8 mouse cellular contexts compared by ENCODE assay signal in genomic region chr1:172324725-172325124, GRCm38 (mm10). TPM values are rescaled to one million over a fixed set of nuclear protein-coding genes. Genes with fewer than 3 reads are reported as not detected.
DNase-seq lines count a peak whose midpoint lies in the region; ATAC-seq lines count a peak whose summit lies in the region.

No protein-coding gene starts in this region.

- peak; percentile 60; the same call in 1 of the 2 replicates for ATAC-seq in erythroid progenitor cell, adult 5-6 weeks (replicated peaks; ENCODE audit: low FRiP score, poor library complexity, severe bottlenecking)
- peak; percentile 30 for ATAC-seq in hindbrain, embryonic 12.5 days (ENCODE audit: low FRiP score)
- ATAC-seq in midbrain, embryonic 12.5 days (ENCODE audit: low FRiP score, low read depth) = peak; percentile 35

- H3K4me2 ChIP-seq in hindbrain, embryonic 12.5 days (replicated peaks) = no peak overlapping the region
- H3K4me2 ChIP-seq in midbrain, embryonic 12.5 days (replicated peaks) = no peak overlapping the region

- intact Hi-C loops in left cerebral cortex, postnatal 14 days (cut with DNase I) = no loop called here

- no peak overlapping the region for H3K9ac ChIP-seq in hindbrain, embryonic 12.5 days
- H3K9ac ChIP-seq in midbrain, embryonic 12.5 days (replicated peaks) = no peak overlapping the region

- H3K27me3 ChIP-seq in hindbrain, embryonic 12.5 days = peaks cover 48% of the 10 kb centered on the region
- peaks cover 61% of the 10 kb centered on the region for H3K27me3 ChIP-seq in midbrain, embryonic 12.5 days

- H3K4me1 ChIP-seq in hindbrain, embryonic 12.5 days = peaks cover 50% of the 10 kb centered on the region
- peaks cover 54% of the 10 kb centered on the region for H3K4me1 ChIP-seq in midbrain, embryonic 12.5 days

- H3K4me3 ChIP-seq in hindbrain, embryonic 12.5 days = no peak overlapping the region
- H3K4me3 ChIP-seq in midbrain, embryonic 12.5 days = no peak overlapping the region

- H3K9me3 ChIP-seq in hindbrain, embryonic 12.5 days (replicated peaks) = no peaks in the 10 kb centered on the region
- H3K9me3 ChIP-seq in midbrain, embryonic 12.5 days = no peaks in the 10 kb centered on the region

- peak; percentile 73 for DNase-seq in gastrocnemius, adult 18-20 months (ENCODE audit: low spot score)
- DNase-seq in gastrocnemius, postnatal 25 days = no peak
- peak; percentile 50 for DNase-seq in c-Kit-negative CD71-positive TER-119-positive erythroid progenitor cells, embryonic 14.5 days (ENCODE audit: low read depth, low spot score)
- peak; percentile 85 to 86 for DNase-seq in left cerebral cortex, postnatal 14 days (ENCODE audit: low spot score in 2 of 2)
- peak; percentile 44 to 73 for DNase-seq in spleen, adult 18-20 months

- peaks cover 6% of the 10 kb centered on the region for H3K36me3 ChIP-seq in hindbrain, embryonic 12.5 days
- H3K36me3 ChIP-seq in midbrain, embryonic 12.5 days = peaks cover 7% of the 10 kb centered on the region; the same call in 1 of the 2 replicates

- 0 out of 2 replicates have a peak overlapping the region, but pooled peaks have one; percentile 31 for H3K27ac ChIP-seq in hindbrain, embryonic 12.5 days
- no peak overlapping the region for H3K27ac ChIP-seq in midbrain, embryonic 12.5 days (replicated peaks)

- 13% methylated on average over 7 of the region's 7 CpGs for WGBS in hindbrain, embryonic 12.5 days
- WGBS in midbrain, embryonic 12.5 days = 10% methylated on average over 7 of the region's 7 CpGs

RNA-seq across cellular contexts. Expression of gene Kcnj9, which starts 4.4 kb away (rescaled TPM):
- not detected for total RNA-seq in gastrocnemius, adult 18-20 months (2021)
- total RNA-seq in gastrocnemius, postnatal 25 days (2021) = not detected
- total RNA-seq in erythroid progenitor cell, adult 5-6 weeks (2015; ENCODE audit: low replicate concordance) = not detected in 2 replicates
- total RNA-seq in erythroid progenitor cell, adult 5-6 weeks (2017; ENCODE audit: low replicate concordance) = 2.5 TPM in 1 of 2 replicates, not detected in the other
- polyA plus RNA-seq in hindbrain, embryonic 12.5 days (2016; fragmentation: Nextera tagmentation; extraction: Ambion mirVana) = 1.2 and 2.0 TPM in 2 replicates
- total RNA-seq in left cerebral cortex, postnatal 14 days (2021) = 100 to 1,000 TPM; 119 to 130 TPM
- 1.7 and 2.7 TPM in 2 replicates for polyA plus RNA-seq in midbrain, embryonic 12.5 days (2016; fragmentation: Nextera tagmentation; extraction: Ambion mirVana)

RNA-seq across cellular contexts. Expression of gene Kcnj10, which starts 16.3 kb away (rescaled TPM):
- total RNA-seq in gastrocnemius, adult 18-20 months (2021) = under 1 TPM; 0.05 to 0.17 TPM
- total RNA-seq in gastrocnemius, postnatal 25 days (2021) = under 1 TPM; 0.08 to 0.13 TPM
- total RNA-seq in erythroid progenitor cell, adult 5-6 weeks (2015; ENCODE audit: low replicate concordance) = 8.8 and 13.0 TPM in 2 replicates
- total RNA-seq in erythroid progenitor cell, adult 5-6 weeks (2017; ENCODE audit: low replicate concordance) = 1.5 and 1.9 TPM in 2 replicates
- 0.53 and 0.83 TPM in 2 replicates for polyA plus RNA-seq in hindbrain, embryonic 12.5 days (2016; fragmentation: Nextera tagmentation; extraction: Ambion mirVana)
- total RNA-seq in left cerebral cortex, postnatal 14 days (2021) = 10 to 100 TPM; 79.5 to 84.5 TPM
- 0.64 and 0.85 TPM in 2 replicates for polyA plus RNA-seq in midbrain, embryonic 12.5 days (2016; fragmentation: Nextera tagmentation; extraction: Ambion mirVana)

RNA-seq across cellular contexts. Expression of gene Atp1a2, which starts 26.9 kb away (rescaled TPM):
- total RNA-seq in gastrocnemius, adult 18-20 months (2021) = 1,000 to 10,000 TPM in 1 of 2 experiments, 100 to 1,000 TPM in 1; 896 to 1,049 TPM
- total RNA-seq in gastrocnemius, postnatal 25 days (2021) = 1,000 to 10,000 TPM; 1,026 to 1,397 TPM
- total RNA-seq in erythroid progenitor cell, adult 5-6 weeks (2015; ENCODE audit: low replicate concordance) = not detected in 2 replicates
- total RNA-seq in erythroid progenitor cell, adult 5-6 weeks (2017; ENCODE audit: low replicate concordance) = not detected in 2 replicates
- polyA plus RNA-seq in hindbrain, embryonic 12.5 days (2016; fragmentation: Nextera tagmentation; extraction: Ambion mirVana) = 13.7 and 16.1 TPM in 2 replicates
- 100 to 1,000 TPM; 571 to 592 TPM for total RNA-seq in left cerebral cortex, postnatal 14 days (2021)
- 12.8 and 13.2 TPM in 2 replicates for polyA plus RNA-seq in midbrain, embryonic 12.5 days (2016; fragmentation: Nextera tagmentation; extraction: Ambion mirVana)

RNA-seq across cellular contexts. Expression of gene Pigm, which starts 51.6 kb away (rescaled TPM):
- total RNA-seq in gastrocnemius, adult 18-20 months (2021) = 1 to 10 TPM; 3.0 to 3.3 TPM
- total RNA-seq in gastrocnemius, postnatal 25 days (2021) = 1 to 10 TPM; 3.4 to 3.6 TPM
- total RNA-seq in erythroid progenitor cell, adult 5-6 weeks (2015; ENCODE audit: low replicate concordance) = 10.9 and 11.9 TPM in 2 replicates
- total RNA-seq in erythroid progenitor cell, adult 5-6 weeks (2017; ENCODE audit: low replicate concordance) = 8.7 and 13.2 TPM in 2 replicates
- polyA plus RNA-seq in hindbrain, embryonic 12.5 days (2016; fragmentation: Nextera tagmentation; extraction: Ambion mirVana) = 9.4 and 9.8 TPM in 2 replicates
- total RNA-seq in left cerebral cortex, postnatal 14 days (2021) = 10 to 100 TPM in 1 of 2 experiments, 1 to 10 TPM in 1; 9.8 to 10.5 TPM
- polyA plus RNA-seq in midbrain, embryonic 12.5 days (2016; fragmentation: Nextera tagmentation; extraction: Ambion mirVana) = 10.7 and 11.4 TPM in 2 replicates

Comparison
In these comparisons a context has a peak if more than half of its experiments do, and no peak if none do; other contexts are left out.
1. RNA of gene Kcnj9, which starts 4.4 kb away (total RNA-seq): 119 to 130 TPM in left cerebral cortex, postnatal 14 days; 2.5 TPM in erythroid progenitor cell, adult 5-6 weeks, not detected in gastrocnemius, adult 18-20 months and not detected in gastrocnemius, postnatal 25 days; every median in the first group is over 10 times any median in the second.
2. RNA of gene Kcnj10, which starts 16.3 kb away (total RNA-seq): 79.5 to 84.5 TPM in left cerebral cortex, postnatal 14 days; 1.5 to 13.0 TPM in erythroid progenitor cell, adult 5-6 weeks, 0.05 to 0.17 TPM in gastrocnemius, adult 18-20 months and 0.08 to 0.13 TPM in gastrocnemius, postnatal 25 days; every median in the first group is over 4 times any median in the second.
3. RNA of gene Atp1a2, which starts 26.9 kb away (total RNA-seq): 1,026 to 1,397 TPM in gastrocnemius, postnatal 25 days, 896 to 1,049 TPM in gastrocnemius, adult 18-20 months and 571 to 592 TPM in left cerebral cortex, postnatal 14 days; not detected in erythroid progenitor cell, adult 5-6 weeks; every median in the first group is over 100 times any median in the second.
4. Peak in every context shown above with its lines, with median percentiles within 50 percentile points of each other: ATAC-seq.